In genomic region chr9:55510651-55511235, GRCm38 (mm10) we compare ENCODE assay signal across 8 mouse cellular contexts. TPM values are rescaled to one million over a fixed set of nuclear protein-coding genes. Genes with fewer than 3 reads are reported as not detected.
DNase-seq lines count a peak whose midpoint lies in the region; ATAC-seq and TF ChIP-seq lines count a peak whose summit lies in the region.

No protein-coding gene starts in this region.

- H3K27me3 ChIP-seq in lung, embryonic 16.5 days (ENCODE audit: control insufficient read depth, insufficient read depth, low read depth, low read length): no peaks in the 10 kb centered on the region; the same call in 1 of the 2 replicates
- H3K27me3 ChIP-seq in forebrain, embryonic 14.5 days (replicated peaks; ENCODE audit: control insufficient read depth, insufficient read depth, low read length): 0 out of 2 replicates have a peak, but pooled peaks cover 2% of the 10 kb centered on the region
- H3K27me3 ChIP-seq in kidney, adult 2 months (replicated peaks; ENCODE audit: control insufficient read depth, insufficient read depth, low read length): no peaks in the 10 kb centered on the region
- peaks cover 7% of the 10 kb centered on the region for H3K27me3 ChIP-seq in midbrain, embryonic 15.5 days (replicated peaks)

- H3K4me1 ChIP-seq in lung, embryonic 16.5 days (replicated peaks; ENCODE audit: control insufficient read depth, insufficient read depth, low read length): peaks cover 14% of the 10 kb centered on the region; the same call in 1 of the 2 replicates
- 0 out of 2 replicates have a peak, but pooled peaks cover 2% of the 10 kb centered on the region for H3K4me1 ChIP-seq in forebrain, embryonic 14.5 days (ENCODE audit: control insufficient read depth, insufficient read depth, low read length)
- peaks cover 5% of the 10 kb centered on the region; the same call in 1 of the 2 replicates for H3K4me1 ChIP-seq in kidney, adult 2 months (ENCODE audit: control insufficient read depth, insufficient read depth, low read length)
- peaks cover 11% of the 10 kb centered on the region for H3K4me1 ChIP-seq in midbrain, embryonic 15.5 days

- no peak overlapping the region for H3K27ac ChIP-seq in lung, embryonic 16.5 days (ENCODE audit: low read length)
- no peak overlapping the region for H3K27ac ChIP-seq in forebrain, embryonic 14.5 days (ENCODE audit: low read depth, low read length)
- H3K27ac ChIP-seq in kidney, adult 2 months (ENCODE audit: insufficient read depth, low read depth, low read length): no peak overlapping the region
- H3K27ac ChIP-seq in midbrain, embryonic 15.5 days: no peak overlapping the region

- peak overlapping the region; percentile 98 for H3K4me3 ChIP-seq in lung, embryonic 16.5 days (ENCODE audit: low read length)
- H3K4me3 ChIP-seq in forebrain, embryonic 14.5 days (ENCODE audit: low read depth, low read length): peak overlapping the region; percentile 76; the same call in 1 of the 2 replicates
- no peak overlapping the region for H3K4me3 ChIP-seq in kidney, adult 2 months (ENCODE audit: insufficient read depth, low read depth, low read length)
- H3K4me3 ChIP-seq in midbrain, embryonic 15.5 days: peak overlapping the region; percentile 97; the same call in 1 of the 2 replicates

- peak overlapping the region; percentile 91 for H3K4me2 ChIP-seq in lung, embryonic 16.5 days (ENCODE audit: low read depth, low read length)
- peak overlapping the region; percentile 94 for H3K4me2 ChIP-seq in forebrain, embryonic 14.5 days (ENCODE audit: low read length)
- H3K4me2 ChIP-seq in midbrain, embryonic 15.5 days: peak overlapping the region; percentile 97

- 74% methylated on average over 10 of the region's 10 CpGs for WGBS in lung, embryonic 16.5 days
- 84% methylated on average over 10 of the region's 10 CpGs for WGBS in forebrain, embryonic 14.5 days
- WGBS in kidney, adult 2 months: 59% methylated on average over 10 of the region's 10 CpGs
- 79% methylated on average over 10 of the region's 10 CpGs for WGBS in midbrain, embryonic 15.5 days

- no peak for TF ChIP-seq POLR2A in kidney, adult 2 months (IDR thresholded peaks at IDR 0.05; ENCODE audit: low read depth, low read length)

- H3K9me3 ChIP-seq in lung, embryonic 16.5 days (ENCODE audit: control insufficient read depth, low read length): no peaks in the 10 kb centered on the region
- H3K9me3 ChIP-seq in forebrain, embryonic 14.5 days (replicated peaks; ENCODE audit: control insufficient read depth, low read length): no peaks in the 10 kb centered on the region
- H3K9me3 ChIP-seq in midbrain, embryonic 15.5 days: no peaks in the 10 kb centered on the region

- ATAC-seq in lung, embryonic 16.5 days (ENCODE audit: low read depth): no peak
- ATAC-seq in forebrain, embryonic 14.5 days: no peak
- no peak for ATAC-seq in midbrain, embryonic 15.5 days (replicated peaks)

- no peak overlapping the region for H3K9ac ChIP-seq in lung, embryonic 16.5 days (ENCODE audit: low read length)
- H3K9ac ChIP-seq in forebrain, embryonic 14.5 days (ENCODE audit: low read length): peak overlapping the region; percentile 84; the same call in 1 of the 2 replicates
- H3K9ac ChIP-seq in midbrain, embryonic 15.5 days: no peak overlapping the region

- H3K36me3 ChIP-seq in lung, embryonic 16.5 days (ENCODE audit: control insufficient read depth, insufficient read depth, low read length): no peaks in the 10 kb centered on the region
- H3K36me3 ChIP-seq in forebrain, embryonic 14.5 days (ENCODE audit: control insufficient read depth, insufficient read depth, low read length): no peaks in the 10 kb centered on the region
- no peaks in the 10 kb centered on the region for H3K36me3 ChIP-seq in kidney, adult 2 months (ENCODE audit: control insufficient read depth, insufficient read depth, low read length)
- no peaks in the 10 kb centered on the region for H3K36me3 ChIP-seq in midbrain, embryonic 15.5 days (replicated peaks)

- DNase-seq in lung, postnatal 14 days: no peak
- no peak for DNase-seq in forebrain, embryonic 14.5 days (ENCODE audit: low spot score)
- DNase-seq in kidney, adult 2 months: peak; percentile 63
- DNase-seq in gastrocnemius, adult 8-10 months (ENCODE audit: low spot score in 2 of 2): no peak
- no peak for DNase-seq in thymus, postnatal 0 days (ENCODE audit: low spot score)
- no peak for DNase-seq in ovary, postnatal 36 days (ENCODE audit: low spot score)

- no peak for TF ChIP-seq CTCF in kidney, adult 2 months (conservative IDR thresholded peaks at IDR 0.05; ENCODE audit: insufficient read depth, insufficient read length, low read depth, low read length)

RNA-seq across cellular contexts. Expression of gene Etfa, which starts 1.3 kb away (rescaled TPM):
- 216 and 219 TPM in 2 replicates for polyA plus RNA-seq in lung, embryonic 16.5 days (2015; fragmentation: Nextera tagmentation; extraction: Ambion mirVana)
- 98.5 and 111 TPM in 2 replicates for polyA plus RNA-seq in forebrain, embryonic 14.5 days (2014; fragmentation: Nextera tagmentation; extraction: Ambion mirVana)
- 157 and 192 TPM in 2 replicates for polyA plus RNA-seq in kidney, adult 2 months (2012; rRNA removed)
- 71.4 and 81.8 TPM in 2 replicates for polyA plus RNA-seq in midbrain, embryonic 15.5 days (2015; fragmentation: Nextera tagmentation; extraction: Ambion mirVana)
- 100 to 1,000 TPM; 216 to 259 (median 240) TPM for total RNA-seq in gastrocnemius, adult 8-10 months (2022)
- 253 and 257 TPM in 2 replicates for polyA plus RNA-seq in thymus, postnatal 0 days (2015; fragmentation: Nextera tagmentation; extraction: Ambion mirVana)

RNA-seq across cellular contexts. Expression of gene Isl2, which starts 27.7 kb away (rescaled TPM):
- 0.31 TPM in 1 of 2 replicates, not detected in the other for polyA plus RNA-seq in lung, embryonic 16.5 days (2015; fragmentation: Nextera tagmentation; extraction: Ambion mirVana)
- polyA plus RNA-seq in forebrain, embryonic 14.5 days (2014; fragmentation: Nextera tagmentation; extraction: Ambion mirVana): 0.11 TPM in 1 of 2 replicates, not detected in the other
- 0.05 TPM in 1 of 2 replicates, not detected in the other for polyA plus RNA-seq in kidney, adult 2 months (2012; rRNA removed)
- polyA plus RNA-seq in midbrain, embryonic 15.5 days (2015; fragmentation: Nextera tagmentation; extraction: Ambion mirVana): 2.0 and 3.5 TPM in 2 replicates
- total RNA-seq in gastrocnemius, adult 8-10 months (2022): under 1 TPM in 1 of 4 experiments, not detected in 3; 0.41 TPM
- 2.0 TPM in 2 replicates for polyA plus RNA-seq in thymus, postnatal 0 days (2015; fragmentation: Nextera tagmentation; extraction: Ambion mirVana)
